Mouse (Mus musculus) forebrain, embryonic 13.5 days (tissue): ENCODE results near the gene Mgll. TPM values are rescaled to one million over a fixed set of nuclear protein-coding genes. Genes with fewer than 3 reads are reported as not detected.
A peak's percentile ranks its signal among the peaks of the same experiment; 100 is the strongest.

ENCODE experiments used
- ATAC-seq: fragments of 200-750 bp; cut with Nextera tagmentation; 2 replicates; pipeline ENCODE4 v1.8.0; 2017
- H3K27ac ChIP-seq: fragments of 300-500 bp; sonication (generic); 2 replicates; pipeline ENCODE4 v1.5.1; 2015; ENCODE audit warnings: inconsistent platforms, mild to moderate bottlenecking, moderate library complexity
- H3K27me3 ChIP-seq: fragments of 300-500 bp; sonication (generic); 2 replicates; pipeline ENCODE4 v1.6.1; 2015; ENCODE audit warnings: mild to moderate bottlenecking, inconsistent platforms
- H3K36me3 ChIP-seq: fragments of 300-500 bp; sonication (generic); 2 replicates; pipeline ENCODE4 v1.6.1; 2015; ENCODE audit warnings: mild to moderate bottlenecking, inconsistent platforms; ENCODE audit not compliant: poor library complexity, severe bottlenecking
- H3K4me1 ChIP-seq: fragments of 300-500 bp; sonication (generic); 2 replicates; pipeline ENCODE4 v1.6.1; 2015; ENCODE audit warnings: inconsistent platforms
- H3K4me2 ChIP-seq: fragments of 300-500 bp; sonication (generic); 2 replicates; pipeline ENCODE4 v1.6.1; 2015; ENCODE audit warnings: inconsistent platforms, mild to moderate bottlenecking, moderate library complexity
- H3K4me3 ChIP-seq: fragments of 300-500 bp; sonication (generic); 2 replicates; pipeline ENCODE4 v1.5.1; 2015; ENCODE audit warnings: mild to moderate bottlenecking, inconsistent platforms
- H3K9ac ChIP-seq: fragments of 300-500 bp; sonication (generic); 2 replicates; pipeline ENCODE4 v1.6.1; 2015; ENCODE audit warnings: mild to moderate bottlenecking, inconsistent platforms
- H3K9me3 ChIP-seq: fragments of 300-500 bp; sonication (generic); replicated peaks from 2 replicates; pipeline ENCODE4 v1.6.1; 2016; ENCODE audit warnings: inconsistent platforms
- WGBS: fragments of 180-500 bp; shearing (Covaris S2); methylation state at CpG from one replicate; pipeline ENCODE4 v1.1.7; 2015; 5-methylcytosine and 5-hydroxymethylcytosine counted together
- polyA plus RNA-seq: library from polyadenylated mRNA; unstranded; fragments of >200 nt; fragmentation: Nextera tagmentation; extraction: Ambion mirVana; gene quantifications from 2 replicates; pipeline ENCODE4 v1.2.1, GENCODE M21; 2015

Gene Mgll
- polyA plus RNA-seq, 1 experiment from 2014 or later: 11.2 TPM

- Histone ChIP-seq H3K9me3 (no peaks in the 10 kb centered on the region), H3K36me3 (no peaks in the 10 kb centered on the region), H3K27me3 (no peaks in the 10 kb centered on the region), H3K4me2 (no peak overlapping the region), H3K4me1 (peaks cover 40% of the 10 kb centered on the region), H3K9ac (no peak overlapping the region), H3K27ac (peak overlapping the region; percentile 25; the same call in 1 of the 2 replicates), H3K4me3 (no peak overlapping the region)
- peak; percentile 28; the same call in 1 of the 2 replicates for ATAC-seq
- WGBS: 46% methylated on average over 5 of the region's 5 CpGs
Measured at GRCm38 (mm10) chr6:88785331-88785730, 61.1 kb downstream of the Mgll start.

DNA sequence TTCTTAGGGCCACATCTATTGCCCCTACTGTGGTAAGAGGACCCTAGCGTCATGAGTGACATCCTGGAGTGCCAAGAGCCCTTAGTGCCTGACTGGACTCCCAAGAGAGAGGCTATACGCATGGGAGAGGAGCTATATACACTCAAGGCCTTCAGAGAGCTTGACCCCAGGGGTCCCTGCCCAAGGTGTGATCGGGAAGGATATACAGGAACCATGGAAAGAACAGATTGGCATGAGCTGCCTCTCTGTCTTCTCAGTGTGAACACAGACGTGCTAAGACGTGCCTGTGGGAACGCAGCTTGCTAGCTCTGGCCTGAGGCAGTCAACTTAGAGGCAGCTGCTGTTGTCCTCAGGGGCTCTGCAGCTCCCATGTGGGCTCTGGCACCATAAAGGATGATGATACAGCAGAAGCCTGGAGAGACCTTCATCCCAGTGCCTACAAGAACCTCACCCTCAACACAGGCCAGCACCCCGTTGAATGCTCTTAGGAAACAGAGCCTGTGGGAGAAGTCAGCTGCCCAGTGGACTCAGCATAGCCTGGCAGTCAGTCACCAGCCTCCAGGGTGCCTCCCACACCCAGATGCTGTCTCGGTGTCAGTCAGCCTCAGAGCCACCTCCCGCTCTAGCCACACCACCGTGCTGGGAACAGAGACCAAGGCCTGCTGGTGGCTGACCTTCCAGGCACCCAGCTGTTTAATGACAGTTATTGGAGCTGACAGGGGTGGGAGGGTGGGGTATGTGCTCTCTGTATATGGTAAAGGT, 61.8 kb downstream of the Mgll start:
- H3K9me3 ChIP-seq: no peaks in the 10 kb centered on the region
- peak overlapping the region; percentile 25; the same call in 1 of the 2 replicates for H3K27ac ChIP-seq
- H3K27me3 ChIP-seq: no peaks in the 10 kb centered on the region
- H3K9ac ChIP-seq: no peak overlapping the region
- no peak overlapping the region for H3K4me3 ChIP-seq
- WGBS: 84% methylated on average over 10 of the region's 10 CpGs
- H3K4me2 ChIP-seq: no peak overlapping the region
- H3K36me3 ChIP-seq: no peaks in the 10 kb centered on the region
- no peak for ATAC-seq
- peaks cover 42% of the 10 kb centered on the region for H3K4me1 ChIP-seq

GRCm38 (mm10) chr6:88786732-88787445, 62.7 kb downstream of the Mgll start:
- H3K4me3 ChIP-seq: no peak overlapping the region
- no peaks in the 10 kb centered on the region for H3K9me3 ChIP-seq
- peaks cover 50% of the 10 kb centered on the region for H3K4me1 ChIP-seq
- no peak for ATAC-seq
- no peak overlapping the region for H3K9ac ChIP-seq
- H3K27me3 ChIP-seq: no peaks in the 10 kb centered on the region
- WGBS: 88% methylated on average over 15 of the region's 15 CpGs
- no peaks in the 10 kb centered on the region for H3K36me3 ChIP-seq
- H3K27ac ChIP-seq: peak overlapping the region; percentile 48; the same call in 1 of the 2 replicates
- H3K4me2 ChIP-seq: no peak overlapping the region

DNA sequence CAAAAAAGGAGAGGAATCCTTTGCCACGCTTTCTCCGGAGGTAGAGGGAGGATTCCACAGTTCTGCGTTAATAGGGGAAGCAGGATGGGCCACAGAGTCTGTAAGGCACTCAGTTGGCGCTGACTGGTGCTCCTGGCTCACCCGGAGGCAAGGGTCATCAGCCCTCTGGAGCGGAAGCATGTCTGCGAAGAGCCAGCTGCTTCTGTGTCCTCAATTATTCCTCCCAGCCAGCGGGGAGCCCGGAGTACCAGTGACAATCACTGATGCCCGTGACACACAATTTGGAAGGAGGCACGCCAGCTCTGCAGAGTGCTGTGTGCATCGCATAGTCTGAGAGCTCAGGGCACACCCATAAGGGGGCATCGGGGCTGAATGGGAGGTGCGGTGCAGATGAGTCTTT, 63.3 kb downstream of the Mgll start:
- Histone ChIP-seq H3K9ac (peak overlapping the region; percentile 21; the same call in 1 of the 2 replicates), H3K27ac (peak overlapping the region; percentile 48), H3K9me3 (no peaks in the 10 kb centered on the region), H3K36me3 (no peaks in the 10 kb centered on the region), H3K27me3 (no peaks in the 10 kb centered on the region), H3K4me3 (no peak overlapping the region), H3K4me1 (peaks cover 56% of the 10 kb centered on the region), H3K4me2 (no peak overlapping the region)
- WGBS: 71% methylated on average over 14 of the region's 14 CpGs
- no peak; the same call in 1 of the 2 replicates for ATAC-seq

- ATAC-seq: 0 out of 2 replicates have a peak, but pooled peaks have one; percentile 34
- Histone ChIP-seq H3K4me2 (no peak overlapping the region), H3K27ac (peak overlapping the region; percentile 26; the same call in 1 of the 2 replicates), H3K27me3 (no peaks in the 10 kb centered on the region), H3K4me3 (no peak overlapping the region), H3K9ac (no peak overlapping the region), H3K36me3 (no peaks in the 10 kb centered on the region), H3K9me3 (no peaks in the 10 kb centered on the region), H3K4me1 (peaks cover 64% of the 10 kb centered on the region)
- 62% methylated on average over 11 of the region's 11 CpGs for WGBS
Measured at GRCm38 (mm10) chr6:88788219-88788618, 64.0 kb downstream of the Mgll start.

DNA sequence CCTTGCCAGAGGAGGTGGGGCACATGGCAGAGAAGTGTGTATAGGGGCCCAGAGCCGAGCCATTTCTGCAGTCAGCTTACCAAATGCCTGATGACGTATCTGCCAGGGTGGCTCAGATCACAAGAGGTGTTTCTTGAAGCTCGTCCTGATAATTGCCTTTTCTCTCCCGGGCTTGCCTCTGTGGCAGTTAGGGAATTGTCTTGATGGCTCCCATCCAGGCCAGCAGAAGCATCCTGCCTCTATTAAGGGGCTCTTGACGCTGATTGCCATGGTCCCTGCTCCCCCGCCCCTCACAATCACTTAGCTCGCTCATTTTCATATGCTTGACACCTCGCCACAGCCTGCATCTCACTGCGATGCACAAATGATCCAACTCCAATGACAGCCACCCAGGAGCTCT, 67.1 kb downstream of the Mgll start:
- H3K4me3 ChIP-seq: no peak overlapping the region
- WGBS: 29% methylated on average over 9 of the region's 9 CpGs
- peak; percentile 52 for ATAC-seq
- no peaks in the 10 kb centered on the region for H3K9me3 ChIP-seq
- peaks cover 65% of the 10 kb centered on the region for H3K4me1 ChIP-seq
- H3K9ac ChIP-seq: no peak overlapping the region
- H3K27ac ChIP-seq: peak overlapping the region; percentile 59
- H3K4me2 ChIP-seq: no peak overlapping the region
- no peaks in the 10 kb centered on the region for H3K36me3 ChIP-seq
- no peaks in the 10 kb centered on the region for H3K27me3 ChIP-seq

GRCm38 (mm10) chr6:88792147-88792691, 68.0 kb downstream of the Mgll start:
- Histone ChIP-seq H3K27me3 (no peaks in the 10 kb centered on the region), H3K9me3 (no peaks in the 10 kb centered on the region), H3K4me1 (peaks cover 57% of the 10 kb centered on the region), H3K4me3 (no peak overlapping the region), H3K4me2 (no peak overlapping the region), H3K27ac (no peak overlapping the region), H3K9ac (no peak overlapping the region), H3K36me3 (no peaks in the 10 kb centered on the region)
- no peak for ATAC-seq
- 44% methylated on average over 7 of the region's 7 CpGs for WGBS

- ATAC-seq: peak; percentile 57; the same call in 1 of the 2 replicates
Measured at GRCm38 (mm10) chr6:88793243-88793642, 69.0 kb downstream of the Mgll start.

DNA sequence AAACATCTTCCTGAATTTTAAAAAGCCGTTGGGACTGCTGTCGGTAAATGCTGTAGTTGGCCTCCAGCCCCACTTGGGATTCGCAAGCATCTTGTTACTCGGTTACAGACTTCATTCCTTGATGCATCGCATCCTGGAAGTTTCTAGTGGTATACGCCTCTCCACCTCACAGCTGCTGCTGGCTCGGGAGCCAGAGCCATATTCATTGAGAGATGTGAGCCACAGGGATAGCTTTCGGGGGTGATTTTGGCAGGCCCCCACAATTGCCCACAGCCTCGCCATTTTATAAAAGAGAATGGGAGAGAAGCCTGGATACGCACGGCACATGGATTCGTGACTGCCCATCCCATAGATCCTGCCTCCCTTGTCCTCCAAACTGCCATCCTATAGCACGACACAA, 69.7 kb downstream of the Mgll start:
- no peaks in the 10 kb centered on the region for H3K9me3 ChIP-seq
- H3K36me3 ChIP-seq: no peaks in the 10 kb centered on the region
- no peaks in the 10 kb centered on the region for H3K27me3 ChIP-seq
- H3K9ac ChIP-seq: no peak overlapping the region
- ATAC-seq: peak; percentile 25; the same call in 1 of the 2 replicates
- 80% methylated on average over 13 of the region's 13 CpGs for WGBS
- H3K27ac ChIP-seq: peak overlapping the region; percentile 69
- no peak overlapping the region for H3K4me2 ChIP-seq
- H3K4me3 ChIP-seq: no peak overlapping the region
- peaks cover 47% of the 10 kb centered on the region for H3K4me1 ChIP-seq

More at GRCm38 (mm10) chr6:88793243-88793642, 69.0 kb downstream of the Mgll start:
- Histone ChIP-seq H3K27ac (no peak overlapping the region), H3K4me2 (no peak overlapping the region), H3K9ac (no peak overlapping the region), H3K4me3 (no peak overlapping the region), H3K4me1 (peaks cover 48% of the 10 kb centered on the region), H3K27me3 (no peaks in the 10 kb centered on the region), H3K9me3 (no peaks in the 10 kb centered on the region), H3K36me3 (no peaks in the 10 kb centered on the region)
- WGBS: 24% methylated on average over 2 of the region's 2 CpGs

DNA sequence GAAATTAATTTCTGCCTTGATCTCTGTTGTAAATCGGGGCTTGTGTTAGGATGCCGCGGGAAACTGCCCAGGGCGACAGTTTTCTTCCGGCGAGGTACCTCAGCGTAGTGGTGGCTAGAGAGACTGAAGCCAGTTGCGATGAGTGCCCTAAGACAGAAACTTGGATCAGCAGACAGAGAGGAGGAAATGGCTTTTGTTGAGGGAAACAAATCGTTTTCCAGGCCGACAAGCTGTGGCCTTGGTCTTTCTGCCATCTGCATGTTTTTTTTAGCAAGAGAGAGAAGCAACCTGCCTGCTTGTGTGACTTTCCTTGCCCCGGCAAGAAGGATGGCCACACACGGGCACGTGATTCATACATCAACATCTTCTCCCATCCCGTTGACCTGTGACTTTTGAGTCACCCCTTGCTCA, 70.4 kb downstream of the Mgll start:
- no peak for ATAC-seq
- Histone ChIP-seq H3K4me3 (no peak overlapping the region), H3K27me3 (no peaks in the 10 kb centered on the region), H3K4me2 (no peak overlapping the region), H3K27ac (peak overlapping the region; percentile 69; the same call in 1 of the 2 replicates), H3K4me1 (peaks cover 44% of the 10 kb centered on the region), H3K9me3 (no peaks in the 10 kb centered on the region), H3K36me3 (no peaks in the 10 kb centered on the region), H3K9ac (no peak overlapping the region)
- 70% methylated on average over 14 of the region's 14 CpGs for WGBS

- Histone ChIP-seq H3K36me3 (no peaks in the 10 kb centered on the region), H3K4me1 (peaks cover under 1% of the 10 kb centered on the region; the same call in 1 of the 2 replicates), H3K27ac (no peak overlapping the region), H3K9me3 (no peaks in the 10 kb centered on the region), H3K4me2 (no peak overlapping the region), H3K4me3 (no peak overlapping the region), H3K9ac (no peak overlapping the region), H3K27me3 (no peaks in the 10 kb centered on the region)
- no peak for ATAC-seq
- 85% methylated on average over 7 of the region's 7 CpGs for WGBS
Measured at GRCm38 (mm10) chr6:88800191-88800590, 76.0 kb downstream of the Mgll start.

- H3K36me3 ChIP-seq: no peaks in the 10 kb centered on the region
Measured at GRCm38 (mm10) chr6:88800735-88801134, 76.5 kb downstream of the Mgll start.

More at GRCm38 (mm10) chr6:88800735-88801134, 76.5 kb downstream of the Mgll start:
- Histone ChIP-seq H3K9ac (no peak overlapping the region), H3K4me1 (no peaks in the 10 kb centered on the region; the same call in 1 of the 2 replicates), H3K27ac (no peak overlapping the region), H3K27me3 (no peaks in the 10 kb centered on the region), H3K9me3 (no peaks in the 10 kb centered on the region), H3K4me2 (no peak overlapping the region), H3K4me3 (no peak overlapping the region)
- ATAC-seq: no peak
- 61% methylated on average over 3 of the region's 3 CpGs for WGBS
